Mouse (Mus musculus) heart, embryonic 14.5 days (tissue): ENCODE measurements around the gene Med13l. TPM values are rescaled to one million over a fixed set of nuclear protein-coding genes. Genes with fewer than 3 reads are reported as not detected.

ENCODE experiments used
- ATAC-seq: fragments of 200-750 bp; cut with Nextera tagmentation; 2 replicates; pipeline ENCODE4 v1.8.0; 2017; ENCODE audit warnings: low read depth, moderate TSS enrichment; ENCODE audit not compliant: insufficient number of reproducible peaks, insufficient read depth, low FRiP score
- H3K27ac ChIP-seq, 2 experiments: fragments of 200-500 bp in 1 of 2; fragments of 300-500 bp in 1 of 2; sonication (generic) in 1 of 2; replicated peaks in 1 of 2; 2 replicates each; pipeline ENCODE4 v1.5.1; 2012 to 2014; ENCODE audit warnings: low read depth in 2 of 2, low read length in 2 of 2, control low read depth in 1 of 2, mild to moderate bottlenecking in 1 of 2, mixed read lengths in 1 of 2; ENCODE audit not compliant: control insufficient read depth in 1 of 2, insufficient read depth in 1 of 2
- H3K27me3 ChIP-seq: fragments of 300-500 bp; sonication (generic); 2 replicates; pipeline ENCODE4 v1.6.1; 2014; ENCODE audit warnings: mild to moderate bottlenecking, low read length, control low read depth; ENCODE audit not compliant: control insufficient read depth, insufficient read depth
- H3K36me3 ChIP-seq: fragments of 300-500 bp; sonication (generic); 2 replicates; pipeline ENCODE4 v1.6.1; 2014; ENCODE audit warnings: mild to moderate bottlenecking, control low read depth, low read length, mixed read lengths; ENCODE audit not compliant: control insufficient read depth, insufficient read depth
- H3K4me1 ChIP-seq, 2 experiments: fragments of 200-500 bp in 1 of 2; fragments of 300-500 bp in 1 of 2; sonication (generic) in 1 of 2; 2 replicates each; pipeline ENCODE4 v1.6.1; 2012 to 2014; ENCODE audit warnings: low read length in 2 of 2, control low read depth in 1 of 2, mixed read lengths in 1 of 2; ENCODE audit not compliant: control insufficient read depth in 2 of 2, insufficient read depth in 2 of 2
- H3K4me2 ChIP-seq: fragments of 300-500 bp; sonication (generic); 2 replicates; pipeline ENCODE4 v1.6.1; 2014; ENCODE audit warnings: mild to moderate bottlenecking, low read length
- H3K4me3 ChIP-seq, 2 experiments: fragments of 200-500 bp in 1 of 2; fragments of 300-500 bp in 1 of 2; sonication (generic) in 1 of 2; 2 replicates each; pipeline ENCODE4 v1.5.1; 2012 to 2014; ENCODE audit warnings: low read length in 2 of 2, mild to moderate bottlenecking in 2 of 2, control low read depth in 1 of 2, low read depth in 1 of 2, moderate library complexity in 1 of 2; ENCODE audit not compliant: control insufficient read depth in 1 of 2, insufficient read depth in 1 of 2
- H3K9ac ChIP-seq: fragments of 300-500 bp; sonication (generic); 2 replicates; pipeline ENCODE4 v1.6.1; 2014; ENCODE audit warnings: mild to moderate bottlenecking, low read length
- H3K9me3 ChIP-seq: fragments of 300-500 bp; sonication (generic); 2 replicates; pipeline ENCODE4 v1.6.1; 2016; ENCODE audit warnings: low read length, control low read depth; ENCODE audit not compliant: control insufficient read depth
- WGBS: fragments of 180-500 bp; shearing (Covaris S2); extraction: QIAGEN DNeasy Blood & Tissue Kit; methylation state at CpG from one replicate; pipeline ENCODE4 v1.1.7; 2014; 5-methylcytosine and 5-hydroxymethylcytosine counted together
- polyA plus RNA-seq: library from polyadenylated mRNA; unstranded; fragments of >200 nt; fragmentation: Nextera tagmentation; extraction: Ambion mirVana; gene quantifications from 2 replicates; pipeline ENCODE4 v1.2.1, GENCODE M21; 2014

Gene Med13l
- polyA plus RNA-seq, 1 experiment from 2014 or later, result 9.0 TPM

- Histone ChIP-seq H3K4me2 (no peak overlapping the region), H3K27me3 (peaks cover 7% of the 10 kb centered on the region; the same call in 1 of the 2 replicates), H3K27ac (no peak overlapping the region), H3K9ac (no peak overlapping the region), H3K4me3 (no peak overlapping the region), H3K4me1 (peaks cover 0 to 2% of the 10 kb centered on the region in 2 experiments; a peak in 2 of 4 replicates), H3K36me3 (no peaks in the 10 kb centered on the region), H3K9me3 (no peaks in the 10 kb centered on the region)
- WGBS, result 36% methylated on average over 15 of the region's 15 CpGs
- no peak for ATAC-seq
Observed at GRCm38 (mm10) chr5:118532659-118533058, 27.8 kb upstream of the Med13l start.

- no peak overlapping the region for H3K4me3 ChIP-seq
- H3K27me3 ChIP-seq, result peaks cover 7% of the 10 kb centered on the region; the same call in 1 of the 2 replicates
- no peaks in the 10 kb centered on the region for H3K36me3 ChIP-seq
- no peak overlapping the region for H3K27ac ChIP-seq
- no peaks in the 10 kb centered on the region for H3K9me3 ChIP-seq
- 60% methylated on average over 9 of the region's 9 CpGs for WGBS
- H3K4me1 ChIP-seq, result no peaks in the 10 kb centered on the region; a peak in 2 of 4 replicates
- no peak for ATAC-seq
- no peak overlapping the region for H3K9ac ChIP-seq
- H3K4me2 ChIP-seq, result no peak overlapping the region
Observed at GRCm38 (mm10) chr5:118534407-118534921, 26.0 kb upstream of the Med13l start.

GRCm38 (mm10) chr5:118535130-118535529 lies 25.3 kb upstream of the Med13l start:
- no peak overlapping the region for H3K4me2 ChIP-seq
- no peak for ATAC-seq
- no peak overlapping the region for H3K27ac ChIP-seq

GRCm38 (mm10) chr5:118538487-118538886 lies 22.0 kb upstream of the Med13l start:
- ATAC-seq, result no peak
- Histone ChIP-seq H3K4me3 (no peak overlapping the region), H3K27me3 (peaks cover 2% of the 10 kb centered on the region; the same call in 1 of the 2 replicates), H3K27ac (no peak overlapping the region), H3K36me3 (no peaks in the 10 kb centered on the region), H3K4me1 (no peaks in the 10 kb centered on the region; a peak in 1 of 4 replicates), H3K4me2 (no peak overlapping the region), H3K9me3 (peaks cover 7% of the 10 kb centered on the region; the same call in 1 of the 2 replicates), H3K9ac (no peak overlapping the region)
- 57% methylated on average over 5 of the region's 5 CpGs for WGBS

More at GRCm38 (mm10) chr5:118535130-118535529, 25.3 kb upstream of the Med13l start:
- H3K9ac ChIP-seq, result no peak overlapping the region
- H3K9me3 ChIP-seq, result no peaks in the 10 kb centered on the region
- peaks cover 7% of the 10 kb centered on the region; the same call in 1 of the 2 replicates for H3K27me3 ChIP-seq
- 34% methylated on average over 8 of the region's 8 CpGs for WGBS
- no peak overlapping the region for H3K4me3 ChIP-seq
- no peaks in the 10 kb centered on the region; a peak in 1 of 4 replicates for H3K4me1 ChIP-seq
- H3K36me3 ChIP-seq, result no peaks in the 10 kb centered on the region

GRCm38 (mm10) chr5:118543816-118544215 lies 16.7 kb upstream of the Med13l start:
- no peak overlapping the region for H3K4me2 ChIP-seq
- ATAC-seq, result no peak
- no peak overlapping the region for H3K27ac ChIP-seq
- H3K27me3 ChIP-seq, result no peaks in the 10 kb centered on the region
- no peak overlapping the region for H3K4me3 ChIP-seq
- H3K4me1 ChIP-seq, result no peaks in the 10 kb centered on the region
- H3K9me3 ChIP-seq, result peaks cover 7% of the 10 kb centered on the region; the same call in 1 of the 2 replicates
- WGBS, result 77% methylated on average over 2 of the region's 2 CpGs
- no peaks in the 10 kb centered on the region for H3K36me3 ChIP-seq
- no peak overlapping the region for H3K9ac ChIP-seq

- Histone ChIP-seq H3K9ac (no peak overlapping the region), H3K36me3 (no peaks in the 10 kb centered on the region), H3K4me1 (no peaks in the 10 kb centered on the region), H3K9me3 (0 out of 2 replicates have a peak, but pooled peaks cover 3% of the 10 kb centered on the region), H3K4me3 (no peak overlapping the region), H3K4me2 (no peak overlapping the region), H3K27ac (no peak overlapping the region), H3K27me3 (no peaks in the 10 kb centered on the region)
- 59% methylated on average over 5 of the region's 5 CpGs for WGBS
- ATAC-seq, result no peak
Observed at GRCm38 (mm10) chr5:118550493-118550892, 10.0 kb upstream of the Med13l start.

GRCm38 (mm10) chr5:118553290-118553689 lies 7.2 kb upstream of the Med13l start:
- H3K27ac ChIP-seq, result no peak overlapping the region
- H3K9me3 ChIP-seq, result 0 out of 2 replicates have a peak, but pooled peaks cover 3% of the 10 kb centered on the region
- no peaks in the 10 kb centered on the region for H3K36me3 ChIP-seq
- H3K9ac ChIP-seq, result no peak overlapping the region
- peaks cover 4% of the 10 kb centered on the region; the same call in 1 of the 2 replicates for H3K27me3 ChIP-seq
- 0 out of 4 replicates have a peak, but pooled peaks cover 0 to 5% of the 10 kb centered on the region in 2 experiments for H3K4me1 ChIP-seq
- no peak overlapping the region for H3K4me2 ChIP-seq
- no peak for ATAC-seq
- no peak overlapping the region for H3K4me3 ChIP-seq

GRCm38 (mm10) chr5:118555305-118555704 lies 5.2 kb upstream of the Med13l start:
- peaks cover 4% of the 10 kb centered on the region for H3K27me3 ChIP-seq
- ATAC-seq, result no peak
- no peak overlapping the region for H3K4me3 ChIP-seq
- no peaks in the 10 kb centered on the region for H3K36me3 ChIP-seq
- no peak overlapping the region for H3K27ac ChIP-seq
- H3K9ac ChIP-seq, result no peak overlapping the region
- 0 out of 2 replicates have a peak, but pooled peaks cover 3% of the 10 kb centered on the region for H3K9me3 ChIP-seq
- H3K4me1 ChIP-seq, result 0 out of 4 replicates have a peak, but pooled peaks cover 4 to 5% of the 10 kb centered on the region in 2 experiments
- WGBS, result 97% methylated on average over 4 of the region's 4 CpGs
- no peak overlapping the region for H3K4me2 ChIP-seq
